Mouse (Mus musculus) c-Kit-positive CD71-positive TER-119-negative erythroid progenitor cells, embryonic 14.5 days (primary cell): ENCODE measurements at regions not wholly inside any gene's neighbourhood (a gene's known extent, or its start where the extent isn't known, plus 50 kb on each side); places are given as distances from the start of the nearest gene placed in this dataset.

Source experiments
- DNase-seq: peaks from one replicate; pipeline ENCODE4 v3.0.0-alpha.2; 2013; ENCODE audit warnings: low read depth

DNA sequence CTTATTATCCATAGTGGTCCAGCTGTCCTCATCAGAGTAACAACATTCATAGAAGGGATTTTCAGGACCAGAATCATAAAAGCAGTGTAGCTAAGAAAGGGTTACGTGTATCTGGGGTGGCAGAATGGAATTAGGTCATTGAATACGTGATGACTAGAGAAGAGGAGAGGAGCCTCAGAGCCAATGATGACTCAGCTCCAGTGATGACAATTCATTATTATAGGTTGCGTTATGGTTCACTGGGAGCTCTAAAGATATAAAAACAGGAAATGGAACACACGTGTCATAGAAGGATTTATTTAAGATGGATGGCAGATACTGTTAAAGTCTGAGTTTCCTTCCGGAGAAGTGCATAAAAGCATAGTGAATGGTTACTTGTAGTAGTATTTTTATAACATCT, 291.6 kb downstream of the Isl1 start:
- no peak for DNase-seq

- DNase-seq = no peak
Measured at GRCm38 (mm10) chr13:116003733-116004132, 305.8 kb downstream of the Isl1 start.

GRCm38 (mm10) chr13:116002391-116002899, 307.0 kb downstream of the Isl1 start:
- no peak for DNase-seq

GRCm38 (mm10) chr13:115990591-115990990, 318.9 kb downstream of the Isl1 start:
- DNase-seq = no peak

GRCm38 (mm10) chr13:115989091-115989490, 320.4 kb downstream of the Isl1 start:
- no peak for DNase-seq

DNA sequence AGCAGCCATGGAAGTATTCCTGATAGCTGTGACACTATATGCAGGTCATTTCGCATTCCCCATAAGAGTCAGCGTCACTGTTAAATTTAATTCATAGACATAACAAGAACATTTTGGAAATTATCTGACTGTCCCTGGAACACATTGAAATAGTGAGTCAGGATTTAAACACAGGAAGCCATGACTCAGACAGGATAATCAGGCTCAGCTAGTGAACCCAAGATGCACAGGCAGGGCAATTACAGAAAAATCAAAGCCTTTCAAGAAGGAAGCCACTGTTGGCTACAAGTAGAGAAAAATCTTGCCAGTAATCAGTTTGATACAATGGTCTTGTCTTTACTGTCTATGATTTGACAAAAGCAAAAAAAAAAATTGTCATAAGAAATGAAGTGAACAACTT, 323.2 kb downstream of the Isl1 start:
- DNase-seq = no peak

- no peak for DNase-seq
Measured at GRCm38 (mm10) chr13:115985715-115986114, 323.8 kb downstream of the Isl1 start.

GRCm38 (mm10) chr13:115977890-115978203, 331.6 kb downstream of the Isl1 start:
- DNase-seq = no peak

DNA sequence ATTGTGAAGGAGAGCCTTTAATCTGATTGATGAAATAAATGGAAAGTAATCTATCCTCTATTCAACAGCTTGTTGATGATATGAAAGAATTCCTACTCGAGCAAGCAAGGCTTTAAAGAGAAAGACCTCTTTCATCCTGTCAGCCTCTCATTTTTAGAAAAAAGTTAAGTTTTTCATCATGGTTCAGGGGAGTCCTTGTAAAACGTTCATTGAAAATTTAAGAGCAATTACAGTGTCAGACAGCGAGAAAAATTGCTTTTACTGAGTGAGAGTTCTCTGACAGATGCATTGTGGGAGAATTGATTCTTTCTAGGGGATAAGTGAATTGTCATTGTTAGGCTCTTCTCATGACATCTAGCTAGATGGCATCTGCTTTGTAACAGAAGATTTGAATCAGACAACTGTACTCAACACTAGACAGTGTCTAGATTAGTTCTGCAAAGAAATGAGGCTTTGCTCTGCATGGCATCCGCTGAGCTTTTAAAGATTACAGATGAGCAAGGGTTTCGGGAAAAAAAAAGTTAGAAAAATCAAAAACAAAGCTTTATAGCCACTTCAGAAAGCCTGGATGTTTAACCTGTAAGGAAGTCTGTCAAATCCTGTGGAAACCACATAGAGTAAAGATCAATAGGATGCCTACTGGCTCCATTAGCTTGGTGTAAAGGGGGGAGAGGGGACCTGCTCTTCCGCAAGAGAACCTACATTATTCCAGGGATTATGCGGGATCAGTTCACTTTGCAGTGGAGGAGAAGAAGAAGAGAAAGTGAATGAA, 332.2 kb downstream of the Isl1 start:
- DNase-seq = no peak
